Mouse (Mus musculus) splenic B cell, adult 2 months (primary cell): Measurements from ENCODE around the gene Bsx.
A peak's percentile ranks its signal among the peaks of the same experiment; 100 is the strongest.

Experiments
- DNase-seq: peaks from one replicate; pipeline ENCODE4 v3.0.0-alpha.2; 2011; ENCODE audit warnings: low read depth, low spot score
- H3K27me3 ChIP-seq: 2 replicates; pipeline ENCODE4 v1.6.1; 2012; ENCODE audit warnings: mild to moderate bottlenecking, low read length, moderate library complexity, mixed read lengths; ENCODE audit not compliant: control insufficient read depth, poor library complexity, insufficient read depth, severe bottlenecking
- H3K36me3 ChIP-seq: 2 replicates; pipeline ENCODE4 v1.6.1; 2012; ENCODE audit warnings: mild to moderate bottlenecking, low read length, moderate library complexity, mixed read lengths; ENCODE audit not compliant: control insufficient read depth, poor library complexity, insufficient read depth, severe bottlenecking

The Bsx gene

DNA sequence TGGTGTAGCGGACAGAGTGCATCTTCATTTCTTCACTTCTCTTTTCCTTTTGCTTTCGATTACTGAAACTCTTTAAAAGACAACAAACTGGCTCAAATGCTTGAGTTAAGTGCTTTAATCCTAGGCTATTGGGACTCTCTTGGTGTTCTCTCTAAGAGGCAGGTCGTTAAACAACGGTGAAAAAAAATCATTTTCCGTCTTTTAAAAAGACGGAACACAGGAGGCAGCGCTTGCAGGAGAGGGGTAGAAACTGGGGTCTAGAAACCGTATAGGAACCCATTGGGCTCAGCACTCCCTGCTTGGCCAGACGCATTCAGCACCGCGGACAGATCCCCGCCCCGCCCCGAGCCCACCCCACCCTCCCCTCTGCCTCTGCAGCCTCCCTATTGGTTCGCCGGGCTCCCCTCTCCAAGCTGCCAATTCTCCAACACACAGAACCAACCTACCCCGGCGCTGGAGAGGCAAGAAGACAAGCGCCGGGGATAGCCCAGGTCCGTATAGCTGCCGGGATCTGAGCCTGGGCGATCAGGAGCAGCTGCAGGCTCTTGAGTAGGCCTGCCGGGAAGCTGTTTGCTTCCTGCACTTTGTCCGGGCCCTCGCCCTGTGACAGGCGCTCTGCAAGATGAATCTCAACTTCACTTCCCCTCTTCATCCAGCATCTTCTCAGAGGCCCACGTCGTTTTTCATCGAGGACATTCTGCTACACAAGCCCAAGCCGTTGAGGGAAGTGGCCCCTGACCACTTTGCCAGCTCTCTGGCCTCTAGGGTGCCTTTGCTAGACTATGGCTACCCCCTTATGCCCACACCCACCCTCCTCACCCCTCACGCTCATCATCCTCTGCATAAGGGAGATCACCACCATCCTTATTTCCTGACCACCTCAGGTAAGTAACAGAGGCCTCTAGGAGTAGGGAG lies at the start of gene Bsx:
Gene Bsx, plus strand, starts transcription at position 572 of the 915 bp plus-strand sequence.
- no peaks in the 10 kb centered on the region for H3K36me3 ChIP-seq
- no peak for DNase-seq
- no peaks in the 10 kb centered on the region; the same call in 1 of the 2 replicates for H3K27me3 ChIP-seq

DNA sequence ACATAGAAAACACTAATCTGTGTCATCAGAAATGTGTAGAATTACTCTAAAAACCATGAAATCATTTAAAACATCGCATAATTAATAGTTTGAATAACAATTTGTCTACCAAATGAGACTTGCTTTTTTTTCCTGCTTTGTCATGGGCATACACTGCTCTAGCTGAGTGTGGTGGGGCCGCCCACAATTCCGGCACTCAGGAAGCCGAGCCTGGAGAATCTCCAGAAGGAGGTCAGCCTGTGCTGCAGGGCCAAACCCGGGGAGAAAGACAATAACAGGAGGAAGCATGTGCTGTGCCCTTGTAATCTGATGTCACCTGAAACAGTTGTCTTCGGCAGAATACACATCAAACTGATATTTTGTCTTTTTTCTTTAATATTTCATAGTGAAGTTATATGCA lies 48.3 kb upstream of the Bsx start:
- Histone ChIP-seq H3K27me3 (no peaks in the 10 kb centered on the region), H3K36me3 (no peaks in the 10 kb centered on the region)
- DNase-seq = no peak

DNA sequence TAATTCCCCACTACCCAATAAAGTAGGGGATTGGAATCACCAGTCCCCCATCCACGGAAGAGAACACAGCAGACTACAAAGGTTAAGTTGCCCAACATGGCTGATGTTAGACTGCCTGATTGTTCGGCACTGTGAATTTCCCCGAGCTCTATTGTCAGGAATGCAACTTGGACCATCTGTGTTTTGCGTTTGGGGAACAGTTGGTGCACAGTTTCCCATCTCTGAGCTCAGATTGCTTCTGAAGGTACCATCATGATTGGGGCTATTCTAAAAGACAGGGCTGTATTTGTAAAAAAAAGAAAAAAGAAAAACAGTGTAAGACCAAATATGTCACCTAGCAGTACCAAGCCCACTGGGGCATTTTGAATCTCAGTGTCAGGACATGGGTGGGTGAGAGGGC lies 46.6 kb upstream of the Bsx start:
- H3K36me3 ChIP-seq = no peaks in the 10 kb centered on the region
- no peak for DNase-seq
- no peaks in the 10 kb centered on the region for H3K27me3 ChIP-seq

GRCm38 (mm10) chr9:40834569-40834968 lies 39.4 kb upstream of the Bsx start:
- H3K36me3 ChIP-seq = no peaks in the 10 kb centered on the region
- H3K27me3 ChIP-seq = no peaks in the 10 kb centered on the region
- DNase-seq = peak; percentile 82

- DNase-seq = no peak
- Histone ChIP-seq H3K36me3 (no peaks in the 10 kb centered on the region), H3K27me3 (no peaks in the 10 kb centered on the region)
Measured at GRCm38 (mm10) chr9:40836681-40837080, 37.2 kb upstream of the Bsx start.

- no peak for DNase-seq
- Histone ChIP-seq H3K36me3 (no peaks in the 10 kb centered on the region), H3K27me3 (no peaks in the 10 kb centered on the region)
Measured at GRCm38 (mm10) chr9:40839662-40840061, 34.3 kb upstream of the Bsx start.

GRCm38 (mm10) chr9:40851515-40851914 lies 22.4 kb upstream of the Bsx start:
- no peaks in the 10 kb centered on the region for H3K36me3 ChIP-seq
- no peak for DNase-seq
- H3K27me3 ChIP-seq = no peaks in the 10 kb centered on the region

- H3K36me3 ChIP-seq = no peaks in the 10 kb centered on the region
- no peak for DNase-seq
- no peaks in the 10 kb centered on the region for H3K27me3 ChIP-seq
Measured at GRCm38 (mm10) chr9:40858461-40859160, 15.3 kb upstream of the Bsx start.

DNA sequence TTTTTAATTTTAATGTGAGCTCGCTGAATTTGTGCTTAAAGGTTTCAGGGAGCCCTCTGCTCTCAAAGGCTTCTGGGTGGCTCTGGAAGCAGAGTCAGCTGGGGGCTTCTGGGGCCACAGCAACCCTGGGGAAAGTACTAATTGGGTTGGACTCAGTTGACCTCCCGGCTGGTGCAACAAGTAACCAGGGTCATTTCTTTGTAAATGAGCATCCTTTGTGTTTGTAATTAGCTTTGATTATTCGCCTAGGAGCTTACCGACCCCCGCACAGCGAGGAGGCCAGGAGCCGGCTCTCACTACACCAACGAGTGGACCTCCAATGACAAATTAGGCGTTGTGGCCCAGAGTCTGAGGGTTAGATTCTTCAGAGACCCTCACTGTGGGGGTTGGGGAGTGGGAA lies 14.7 kb upstream of the Bsx start:
- DNase-seq = no peak
- H3K27me3 ChIP-seq = no peaks in the 10 kb centered on the region
- H3K36me3 ChIP-seq = no peaks in the 10 kb centered on the region

DNA sequence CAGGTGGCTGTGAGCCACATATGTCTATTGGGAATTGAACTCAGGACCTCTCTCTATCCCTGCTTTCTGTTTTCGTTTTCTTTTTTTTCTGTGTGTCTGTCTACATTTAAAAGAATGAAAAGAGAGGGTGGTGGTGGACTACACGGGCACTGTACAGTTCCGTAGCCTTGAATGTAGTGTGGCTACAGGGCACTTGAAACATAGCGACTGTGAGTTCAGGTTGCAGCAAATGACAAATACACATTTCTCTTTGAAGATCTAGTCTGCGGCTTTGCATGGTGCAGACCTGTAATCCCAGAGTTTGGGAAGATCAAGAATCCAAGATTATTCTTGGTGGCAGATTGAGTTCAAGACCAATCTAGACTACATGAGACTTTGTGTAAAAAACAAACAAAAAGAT lies 3.6 kb upstream of the Bsx start:
- no peaks in the 10 kb centered on the region for H3K27me3 ChIP-seq
- no peaks in the 10 kb centered on the region for H3K36me3 ChIP-seq
- DNase-seq = no peak

- DNase-seq = no peak
- no peaks in the 10 kb centered on the region; the same call in 1 of the 2 replicates for H3K27me3 ChIP-seq
- no peaks in the 10 kb centered on the region for H3K36me3 ChIP-seq
Measured at GRCm38 (mm10) chr9:40871369-40872155, 2.4 kb upstream of the Bsx start.

DNA sequence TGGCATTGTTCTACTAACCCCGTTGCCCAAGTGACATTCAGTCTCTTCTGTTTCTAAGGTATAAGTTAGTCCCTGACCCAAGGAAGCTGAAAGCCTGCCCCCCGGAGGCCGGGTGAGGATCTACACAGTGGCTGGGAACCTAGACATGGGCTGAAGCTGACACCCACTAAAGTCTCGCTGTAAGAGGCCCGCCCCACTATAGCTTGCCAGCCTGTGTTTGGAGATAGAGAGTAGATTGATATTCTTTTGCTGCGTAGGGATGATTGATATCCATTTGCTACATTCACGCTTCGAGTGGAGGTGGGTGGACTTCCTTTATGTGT lies 1.8 kb upstream of the Bsx start:
- no peaks in the 10 kb centered on the region for H3K36me3 ChIP-seq
- no peaks in the 10 kb centered on the region; the same call in 1 of the 2 replicates for H3K27me3 ChIP-seq
- DNase-seq = no peak

DNA sequence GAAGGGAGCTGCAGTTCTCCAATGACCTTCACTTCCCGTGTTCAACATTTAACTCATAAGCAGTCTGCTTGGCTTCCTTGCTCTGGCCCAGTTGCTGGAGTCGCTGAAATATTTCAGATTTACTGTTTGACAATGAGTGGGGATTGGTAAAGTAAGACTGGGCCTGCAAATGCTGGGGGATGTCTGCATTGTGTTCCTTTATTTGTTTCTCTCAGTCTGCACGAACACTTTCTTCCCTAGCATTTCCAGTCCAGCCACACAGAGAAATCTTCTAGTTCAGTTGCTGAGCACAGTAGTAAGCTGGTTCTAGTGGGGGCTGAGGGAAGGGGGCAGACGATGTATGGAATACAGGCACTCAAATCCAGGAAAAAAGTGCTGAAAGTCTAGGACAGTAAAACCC lies 1.0 kb downstream of the Bsx start:
- H3K36me3 ChIP-seq = no peaks in the 10 kb centered on the region
- DNase-seq = no peak

GRCm38 (mm10) chr9:40875431-40875830 lies 1.5 kb downstream of the Bsx start:
- Histone ChIP-seq H3K36me3 (no peaks in the 10 kb centered on the region), H3K27me3 (no peaks in the 10 kb centered on the region; the same call in 1 of the 2 replicates)
- DNase-seq = no peak

More for the DNA sequence above, 1.0 kb downstream of the Bsx start:
- no peaks in the 10 kb centered on the region; the same call in 1 of the 2 replicates for H3K27me3 ChIP-seq

GRCm38 (mm10) chr9:40876164-40876563 lies 2.2 kb downstream of the Bsx start:
- DNase-seq = no peak
- Histone ChIP-seq H3K27me3 (no peaks in the 10 kb centered on the region; the same call in 1 of the 2 replicates), H3K36me3 (no peaks in the 10 kb centered on the region)
